Mouse (Mus musculus) NIH3T3 (cell line): ENCODE measurements around the gene Maml2.

Experiments
- DNase-seq: peaks from one replicate; pipeline ENCODE4 v3.0.0-alpha.2; 2012; ENCODE audit warnings: low read depth

Gene Maml2

DNA sequence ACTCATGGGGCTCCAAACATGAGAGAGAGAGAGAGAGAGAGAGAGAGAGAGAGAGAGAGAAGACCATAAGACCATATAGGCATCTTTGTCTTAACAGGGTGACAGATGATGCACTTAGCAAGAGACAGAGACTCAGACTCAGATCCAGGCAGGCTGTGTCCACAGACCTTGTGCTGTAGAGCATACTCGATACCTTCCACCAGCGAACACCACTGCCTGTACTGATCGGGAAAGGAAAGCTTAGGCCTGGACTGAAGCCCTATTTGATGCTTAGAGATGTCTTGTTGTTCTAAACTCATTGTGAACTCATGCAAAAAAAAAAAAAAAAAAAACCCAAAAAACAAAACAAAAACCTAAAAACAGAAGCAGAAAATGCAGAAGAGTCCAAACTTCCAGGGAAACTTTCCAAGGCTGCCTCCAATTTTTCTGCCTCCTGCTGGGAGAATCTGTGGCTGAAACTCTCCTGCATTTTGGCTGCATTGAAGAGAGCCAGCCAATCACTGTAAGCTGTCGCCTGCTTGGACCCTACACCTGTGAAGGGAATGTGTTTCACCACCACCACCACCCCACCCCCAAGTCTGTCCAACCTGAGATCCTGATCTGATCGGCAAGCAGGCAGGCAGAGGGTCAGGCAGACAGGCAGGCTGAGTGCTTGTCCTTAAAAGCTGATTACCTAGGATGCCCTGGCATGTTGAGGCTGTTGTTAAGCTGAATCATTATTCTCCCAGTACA, 268.6 kb downstream of the Maml2 start:
- DNase-seq, result no peak

GRCm38 (mm10) chr9:13569023-13569422, 271.3 kb downstream of the Maml2 start:
- DNase-seq, result no peak

GRCm38 (mm10) chr9:13572847-13573246, 275.1 kb downstream of the Maml2 start:
- DNase-seq, result no peak

DNA sequence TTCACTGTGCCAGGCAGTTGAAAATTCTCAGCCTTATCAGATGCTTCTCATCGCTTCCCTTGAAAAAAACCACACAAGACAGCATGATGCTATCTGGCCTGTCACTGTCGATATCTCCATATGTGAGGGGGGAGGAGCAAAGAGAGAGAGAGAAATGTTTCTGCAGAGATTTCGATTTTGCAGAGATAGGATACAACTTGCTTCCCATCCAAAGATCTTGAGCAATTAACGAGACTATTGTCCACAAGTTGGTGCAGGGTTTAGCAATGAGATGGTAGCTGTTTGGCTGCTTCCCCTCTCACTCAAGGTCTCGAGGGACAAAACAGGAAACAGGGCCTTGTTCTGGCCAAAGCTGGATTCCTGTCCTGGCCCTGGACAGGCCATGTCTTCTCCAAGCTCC, 276.3 kb downstream of the Maml2 start:
- no peak for DNase-seq

GRCm38 (mm10) chr9:13574913-13575312, 277.2 kb downstream of the Maml2 start:
- DNase-seq, result no peak

DNA sequence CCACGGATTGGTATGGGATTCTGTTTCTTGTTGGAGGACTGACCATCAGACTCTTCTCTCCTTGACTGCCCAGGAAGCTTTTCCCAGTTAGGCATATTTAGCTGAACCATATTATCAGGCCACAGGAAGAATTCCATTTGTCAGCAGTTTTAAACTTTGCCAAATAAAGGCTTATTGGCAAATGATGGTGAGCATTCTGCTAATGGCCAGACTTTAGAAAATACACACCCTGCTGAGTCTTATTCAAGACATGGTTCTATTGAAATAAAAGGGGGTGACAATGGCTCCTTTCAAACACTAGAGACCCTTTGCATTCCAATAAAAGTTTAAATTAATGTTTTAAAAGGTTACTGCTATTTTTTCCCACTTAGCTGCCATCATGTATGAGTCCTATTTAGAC, 279.4 kb downstream of the Maml2 start:
- no peak for DNase-seq

DNA sequence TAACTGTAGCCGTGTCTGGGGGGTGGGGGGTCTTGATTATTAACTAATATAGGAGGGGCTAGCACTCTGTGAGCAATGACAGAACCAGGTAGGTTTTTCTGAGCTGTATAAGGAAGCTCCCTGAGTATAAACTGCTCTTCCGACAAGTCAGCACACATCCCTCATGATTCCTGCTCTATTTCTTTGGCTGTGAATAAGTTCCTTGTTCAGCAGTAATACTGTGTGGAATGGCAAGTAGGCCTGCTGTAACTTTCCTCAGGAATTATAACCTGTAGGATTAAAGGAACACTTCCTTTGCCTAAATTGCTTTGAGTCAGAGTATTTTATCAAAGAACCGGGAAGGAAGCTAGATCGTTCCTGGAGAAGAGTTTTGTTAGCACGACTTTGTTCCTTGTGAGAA, 283.4 kb downstream of the Maml2 start:
- DNase-seq, result no peak

DNA sequence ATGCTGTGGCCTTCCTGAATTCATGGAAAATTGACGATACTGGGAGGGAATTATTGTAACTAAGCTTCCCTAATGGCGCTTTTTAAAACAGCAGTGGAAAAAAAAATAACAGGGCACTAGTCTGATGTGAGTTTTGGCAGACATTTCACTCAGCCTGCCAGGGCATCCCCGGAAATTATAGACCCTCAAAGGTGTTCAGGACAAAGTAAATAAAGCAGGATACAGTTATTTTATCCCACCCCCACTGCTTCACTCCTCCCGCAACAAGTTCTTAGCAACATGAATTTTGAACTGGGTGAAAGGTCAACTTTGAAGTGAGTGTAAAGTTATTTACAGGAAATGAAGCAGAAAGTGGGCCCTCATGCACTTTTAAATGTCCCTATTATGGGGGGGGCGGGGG, 286.2 kb downstream of the Maml2 start:
- no peak for DNase-seq

- no peak for DNase-seq
Observed at GRCm38 (mm10) chr9:13584435-13584834, 286.7 kb downstream of the Maml2 start.

DNA sequence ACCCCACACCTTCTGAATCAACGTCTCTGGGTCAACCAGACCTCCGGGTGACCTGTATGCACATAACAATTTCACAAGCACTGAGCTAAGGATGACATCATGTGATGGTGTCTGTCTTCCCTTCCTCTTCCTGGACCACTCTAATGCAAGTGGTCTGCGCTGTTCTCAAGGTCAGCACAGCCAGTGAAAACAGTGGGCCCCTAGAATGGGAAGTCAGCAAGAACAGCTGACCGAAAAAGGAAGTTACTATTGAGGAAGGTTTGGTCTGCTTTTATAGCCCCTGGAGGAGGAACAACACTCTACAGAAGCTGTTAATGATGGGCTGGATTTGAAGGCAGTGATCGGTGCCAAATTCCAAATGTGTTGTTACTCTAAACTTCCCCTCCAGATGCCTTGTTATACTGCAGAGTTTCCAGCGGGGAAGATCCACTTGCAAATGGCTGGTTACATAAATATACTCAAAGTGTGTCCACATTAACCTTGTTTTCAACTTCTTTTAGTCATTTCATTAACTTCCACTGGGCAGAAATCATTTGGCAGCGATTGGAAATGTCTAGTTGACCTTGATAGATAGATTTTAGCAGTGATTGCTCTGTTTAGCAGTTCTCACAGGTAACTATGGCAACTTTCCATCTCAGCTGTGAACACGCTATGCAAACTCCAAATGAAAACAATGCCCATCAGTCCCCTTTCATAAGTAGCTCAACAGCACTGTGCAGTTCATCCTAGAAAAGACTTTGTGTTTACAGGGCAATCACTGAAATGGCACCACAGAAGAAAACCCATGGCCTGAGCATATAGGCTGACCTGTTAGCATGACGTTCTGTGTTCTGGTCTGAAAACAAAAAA, 289.6 kb downstream of the Maml2 start:
- DNase-seq, result peak; percentile 33

GRCm38 (mm10) chr9:13588786-13589185, 291.0 kb downstream of the Maml2 start:
- no peak for DNase-seq

GRCm38 (mm10) chr9:13592701-13593100, 294.9 kb downstream of the Maml2 start:
- DNase-seq, result no peak

- DNase-seq, result no peak
Observed at GRCm38 (mm10) chr9:13597736-13598135, 300.0 kb downstream of the Maml2 start.

GRCm38 (mm10) chr9:13598596-13599333, 301.0 kb downstream of the Maml2 start:
- DNase-seq, result no peak

DNA sequence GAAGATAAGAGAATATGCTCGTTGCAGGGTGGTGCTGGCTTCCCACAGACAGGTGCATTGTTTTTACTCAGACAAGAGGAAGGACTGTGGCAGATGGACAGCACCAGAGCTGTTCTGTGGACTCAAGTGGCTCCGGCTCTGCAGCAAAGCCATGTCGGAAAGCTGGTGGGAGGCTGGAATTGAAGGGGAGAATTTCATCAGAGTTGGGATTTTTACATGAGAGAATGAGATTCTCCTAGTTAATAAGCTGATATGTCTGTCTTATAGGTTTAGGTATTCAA, 301.5 kb downstream of the Maml2 start:
- no peak for DNase-seq

DNA sequence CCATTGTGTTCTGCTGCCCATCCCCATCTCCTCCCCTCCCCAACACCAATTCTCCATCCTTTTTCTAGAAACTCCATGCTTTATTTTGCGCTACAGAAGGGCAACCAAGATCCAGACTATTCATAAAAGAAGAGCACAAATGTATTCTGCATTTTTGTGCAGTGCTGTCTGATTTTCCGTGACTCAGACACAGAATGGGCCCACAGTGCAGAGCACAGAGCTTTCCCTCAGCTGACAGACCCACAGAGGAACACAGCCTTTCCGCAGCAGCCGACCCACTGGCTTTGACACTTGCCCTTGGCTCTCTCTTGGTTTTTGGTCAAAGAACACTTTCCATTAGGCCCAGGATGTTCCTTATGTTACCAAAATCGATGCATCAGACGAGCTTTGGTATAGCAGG, 302.0 kb downstream of the Maml2 start:
- DNase-seq, result no peak

GRCm38 (mm10) chr9:13601729-13602128, 304.0 kb downstream of the Maml2 start:
- no peak for DNase-seq

DNA sequence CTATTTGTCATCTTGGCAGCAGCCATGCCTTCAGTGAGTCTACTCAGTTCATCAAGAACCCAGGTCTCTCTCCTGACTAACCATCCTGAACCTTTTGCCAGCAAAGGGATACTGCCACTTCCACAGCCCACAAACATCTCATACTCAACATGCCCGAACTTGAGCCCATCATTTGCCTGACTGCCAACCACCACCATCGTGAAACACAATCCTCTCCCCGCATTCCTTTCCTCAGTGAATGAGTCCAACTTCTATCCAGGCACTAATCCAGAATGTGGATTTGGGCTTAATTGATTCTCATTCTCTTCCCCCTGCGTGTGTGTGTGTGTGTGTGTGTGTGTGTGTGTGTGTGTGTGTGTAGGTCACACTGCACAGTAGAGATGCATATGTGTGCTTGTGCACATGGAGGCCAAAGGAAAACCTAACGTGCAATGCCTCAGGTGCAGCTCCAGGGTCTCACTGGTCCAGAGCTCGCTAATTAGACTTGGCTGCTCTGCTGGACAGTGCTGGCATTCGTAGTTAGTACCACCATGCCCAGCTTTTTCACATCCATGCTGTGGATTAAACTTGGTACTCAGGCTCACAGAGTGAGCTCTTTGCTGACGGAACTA, 305.9 kb downstream of the Maml2 start:
- peak; percentile 43 for DNase-seq

GRCm38 (mm10) chr9:13607609-13608185, 309.9 kb downstream of the Maml2 start:
- DNase-seq, result no peak

DNA sequence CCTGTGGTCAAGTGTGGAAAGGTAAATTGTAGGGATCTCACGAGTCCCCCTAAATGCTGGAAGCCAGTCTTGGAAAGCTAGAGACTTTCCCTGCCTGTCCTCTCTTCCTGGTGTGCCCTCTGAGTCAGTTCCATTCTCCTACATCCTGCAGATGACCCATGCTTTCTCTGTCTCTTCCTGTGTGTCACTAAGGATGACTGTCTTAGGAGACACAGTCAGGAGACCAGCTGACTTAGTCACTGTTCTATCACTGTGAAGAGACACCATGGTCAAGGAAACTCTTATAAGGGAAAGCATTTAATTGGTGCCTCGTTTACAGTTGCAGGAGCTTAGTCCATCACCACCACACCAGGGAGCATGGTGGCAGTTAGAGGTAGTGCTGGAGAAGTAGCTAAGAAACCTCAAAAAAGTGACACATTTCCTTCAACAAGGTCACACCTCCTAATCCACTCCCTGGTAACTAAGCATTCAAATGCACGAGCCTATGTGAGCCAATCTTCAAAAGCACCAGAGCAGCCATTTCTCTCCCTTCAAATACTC, 310.8 kb downstream of the Maml2 start:
- DNase-seq, result no peak

- DNase-seq, result peak; percentile 91
Observed at GRCm38 (mm10) chr9:13611561-13611960, 313.8 kb downstream of the Maml2 start.

- DNase-seq, result no peak
Observed at GRCm38 (mm10) chr9:13612371-13612770, 314.6 kb downstream of the Maml2 start.
